Mouse (Mus musculus) spleen, adult 12 weeks (tissue): ENCODE measurements around the gene Nudt13.

ENCODE experiments used
- DNase-seq: peaks from one replicate; pipeline ENCODE4 v3.0.0; 2022; ENCODE audit warnings: low spot score

The Nudt13 gene

DNA sequence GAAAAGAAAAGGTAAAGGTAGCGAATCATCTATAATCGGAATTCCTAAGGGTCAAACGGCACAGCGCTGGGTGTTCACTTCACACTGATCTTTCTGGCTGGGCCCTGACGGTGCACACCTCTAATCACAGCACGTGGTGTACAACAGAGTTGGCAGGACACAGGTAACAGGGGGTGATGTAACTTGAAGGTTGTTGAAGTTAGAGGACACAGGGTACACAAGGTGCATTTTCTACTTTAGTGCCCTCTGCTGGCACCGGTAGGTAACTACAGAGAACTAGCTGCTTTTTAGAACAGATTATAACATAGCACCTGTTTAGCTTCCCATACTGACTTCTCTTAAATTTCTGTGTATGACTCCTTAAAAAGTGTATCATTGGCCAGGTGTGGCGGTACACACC lies 45.7 kb downstream of the Nudt13 start:
- DNase-seq, result peak; percentile 14

GRCm38 (mm10) chr14:20340866-20341265 lies 46.4 kb downstream of the Nudt13 start:
- peak; percentile 60 for DNase-seq

DNA sequence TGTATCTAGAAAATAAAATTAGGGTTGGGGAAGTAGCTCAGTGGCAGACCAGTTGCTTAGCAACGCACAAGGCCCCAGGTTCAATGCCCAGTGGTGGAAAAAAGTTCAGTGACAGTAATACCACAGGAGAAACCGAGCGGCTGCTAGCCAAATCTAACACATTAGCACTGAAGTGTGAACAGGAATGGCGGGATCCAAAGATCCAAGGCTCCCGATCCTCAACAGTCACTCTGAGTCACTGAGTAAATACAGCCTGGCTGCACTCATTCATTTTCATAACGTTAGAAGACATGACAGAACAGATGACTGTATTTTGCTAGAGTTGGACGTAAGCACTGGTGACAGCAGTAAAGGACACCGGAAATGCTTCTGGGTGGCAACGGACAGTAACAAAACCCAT lies 51.4 kb downstream of the Nudt13 start:
- no peak for DNase-seq

- no peak for DNase-seq
Measured at GRCm38 (mm10) chr14:20347441-20347990, 53.0 kb downstream of the Nudt13 start.

DNA sequence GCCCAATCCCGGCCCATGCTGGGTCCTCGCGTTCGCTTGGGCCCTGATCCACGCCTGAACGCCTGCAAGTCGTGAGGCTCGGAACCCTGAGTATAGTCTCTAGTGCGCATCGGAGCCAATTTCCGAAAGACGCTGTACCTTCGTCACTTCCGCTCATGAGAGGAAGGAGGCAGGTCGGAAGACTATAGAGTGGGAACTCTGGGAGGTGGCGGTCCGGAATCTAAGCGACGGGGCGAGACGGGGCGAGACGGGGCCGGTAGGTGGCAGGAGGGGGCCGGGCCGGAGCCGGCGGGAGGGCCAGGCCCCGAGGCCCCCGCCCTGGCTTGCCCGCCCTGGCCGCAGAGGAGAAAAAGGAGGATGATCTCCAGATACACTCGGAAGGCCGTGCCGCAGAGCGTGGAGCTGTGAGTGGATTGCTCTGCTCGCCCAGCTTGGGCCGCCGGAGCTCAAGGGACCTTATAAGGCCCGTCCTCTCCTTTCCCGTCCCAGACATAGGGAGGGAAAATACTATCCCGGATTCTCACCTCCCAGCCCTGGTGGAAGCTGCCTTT lies 53.6 kb downstream of the Nudt13 start, which contains the start of the genes Ecd and Fam149b:
Ecd (minus strand) TSS at position 131 of the 551 bp plus-strand sequence.
Fam149b (plus strand) TSS at position 172 of the 551 bp plus-strand sequence.
- peak; percentile 89 for DNase-seq

GRCm38 (mm10) chr14:20363230-20363629 lies 68.7 kb downstream of the Nudt13 start:
- DNase-seq, result no peak
